Comparison of ENCODE assay signal across 19 mouse cellular contexts in the genomic region with DNA sequence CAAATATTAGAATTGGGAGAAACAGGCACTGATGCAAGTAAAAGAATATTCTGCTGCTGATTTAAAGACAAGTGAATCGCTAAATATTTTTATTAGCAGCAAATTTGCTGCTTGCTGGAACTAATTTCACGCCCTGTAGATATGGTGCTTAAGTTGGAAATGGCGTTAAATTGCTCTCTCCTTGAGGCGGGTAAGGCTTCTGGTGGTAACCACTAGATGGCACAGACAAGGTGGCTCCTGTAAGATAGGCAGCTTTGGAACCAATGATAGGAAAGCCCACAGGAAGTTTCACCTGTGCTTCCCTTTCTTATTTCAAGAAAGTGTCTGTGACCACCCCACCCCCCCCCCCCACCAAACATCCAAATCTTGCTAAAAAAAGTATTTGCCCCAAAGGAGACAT. TPM values are rescaled to one million over a fixed set of nuclear protein-coding genes. Genes with fewer than 3 reads are reported as not detected.
"Had no signal": no experiment of that assay in that cellular context is flagged by ENCODE, and none has a peak within 500 bp of the region (broad histone marks: within the 10 kb centered on the region; RNA-seq: fewer than 3 reads in every experiment).

No protein-coding gene starts in this region.

- H3K4me3 ChIP-seq: megakaryocyte, embryonic 14.5 days; midbrain, embryonic 13.5 days; midbrain, embryonic 15.5 days; neural tube, embryonic 12.5 days had no signal

- H3K9me3 ChIP-seq: megakaryocyte, embryonic 14.5 days; midbrain, embryonic 13.5 days; midbrain, embryonic 15.5 days; neural tube, embryonic 12.5 days had no signal

- H3K4me2 ChIP-seq: lung, embryonic 14.5 days; midbrain, embryonic 11.5 days; midbrain, embryonic 13.5 days; midbrain, embryonic 15.5 days; neural tube, embryonic 12.5 days had no signal

- H3K27me3 ChIP-seq: midbrain, embryonic 13.5 days; midbrain, embryonic 15.5 days; neural tube, embryonic 12.5 days had no signal

- H3K4me1 ChIP-seq: megakaryocyte, embryonic 14.5 days; midbrain, embryonic 13.5 days; midbrain, embryonic 15.5 days; neural tube, embryonic 12.5 days had no signal

- H3K27ac ChIP-seq: midbrain, embryonic 13.5 days; midbrain, embryonic 15.5 days; neural tube, embryonic 12.5 days had no signal

- H3K36me3 ChIP-seq: midbrain, embryonic 13.5 days; midbrain, embryonic 15.5 days; neural tube, embryonic 12.5 days had no signal

- DNase-seq: lung, adult 18-20 months; lung, embryonic 14.5 days; lung, postnatal 10 days; lung, postnatal 4 days; retina, postnatal 1 day; right cerebral cortex, adult 18-20 months; right cerebral cortex, postnatal 25 days; right cerebral cortex, postnatal 4 days; spleen, adult 18-20 months; thymus, adult 2 months; thymus, postnatal 25 days; thymus, postnatal 4 days had no signal

- ATAC-seq: midbrain, embryonic 13.5 days; midbrain, embryonic 15.5 days had no signal

- H3K9ac ChIP-seq: lung, embryonic 14.5 days; midbrain, embryonic 13.5 days; midbrain, embryonic 15.5 days; neural tube, embryonic 12.5 days had no signal

RNA-seq across cellular contexts. Expression of a gene that starts 49.9 kb away (rescaled TPM):
- total RNA-seq: monocyte, adult 5-6 weeks; neutrophil, adult 5-6 weeks had no signal
